Mouse (Mus musculus): ENCODE results near the gene Dnajc17. TPM values are rescaled to one million over a fixed set of nuclear protein-coding genes. Genes with fewer than 3 reads are reported as not detected.

Dnajc17 gene
- total RNA-seq (2021), result 1 to 10 TPM; 7.6 to 9.9 TPM

DNA sequence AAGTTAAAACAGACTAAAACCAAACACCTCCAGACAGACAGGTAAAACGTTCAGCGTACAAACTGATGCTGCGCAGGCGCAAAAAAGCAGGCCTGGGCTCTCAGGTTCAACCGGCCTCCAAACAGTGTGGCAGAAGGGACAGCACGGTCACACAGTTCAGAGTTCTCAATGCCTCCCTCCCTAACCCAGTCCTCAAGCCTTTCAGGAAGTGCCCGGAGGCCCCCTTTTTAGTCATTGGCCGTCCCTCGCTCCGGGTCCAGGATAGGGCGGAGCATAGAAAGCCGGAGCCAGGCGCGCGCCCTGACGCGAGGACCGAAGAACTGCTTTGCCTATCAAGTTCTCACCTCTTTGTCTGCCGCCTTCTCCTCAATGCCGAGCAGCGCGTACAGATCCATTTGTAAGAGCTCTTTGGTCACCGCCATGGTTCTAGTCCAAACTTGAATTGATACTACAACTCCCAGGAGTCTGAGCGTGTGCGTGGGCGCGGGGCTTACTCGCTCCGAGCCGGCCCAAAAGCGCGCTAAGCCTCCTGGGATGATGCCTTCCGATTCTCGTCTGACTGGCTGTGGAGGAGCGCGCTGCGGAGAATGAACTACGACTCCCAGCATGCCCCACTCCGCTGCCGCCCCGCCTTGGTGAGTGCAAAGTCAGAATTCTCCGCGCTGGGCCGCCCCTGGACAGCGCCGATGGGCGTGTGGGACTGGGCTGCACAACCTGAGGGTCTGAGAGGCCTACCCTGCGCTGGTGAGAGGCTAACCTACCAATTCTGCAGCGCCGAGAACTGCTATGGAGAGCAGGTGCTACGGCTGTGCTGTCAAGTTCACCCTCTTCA lies at the start of gene Dnajc17, which contains the start of gene Zfyve19:
Gene Dnajc17 (minus strand): TSS at position 452 of the 832 bp plus-strand sequence.
Gene Zfyve19 (plus strand): TSS at position 274 of the 832 bp plus-strand sequence.
- peak; percentile 90 to 94 for DNase-seq
- intact Hi-C loops (cut with DNase I), result no loop called here

DNA sequence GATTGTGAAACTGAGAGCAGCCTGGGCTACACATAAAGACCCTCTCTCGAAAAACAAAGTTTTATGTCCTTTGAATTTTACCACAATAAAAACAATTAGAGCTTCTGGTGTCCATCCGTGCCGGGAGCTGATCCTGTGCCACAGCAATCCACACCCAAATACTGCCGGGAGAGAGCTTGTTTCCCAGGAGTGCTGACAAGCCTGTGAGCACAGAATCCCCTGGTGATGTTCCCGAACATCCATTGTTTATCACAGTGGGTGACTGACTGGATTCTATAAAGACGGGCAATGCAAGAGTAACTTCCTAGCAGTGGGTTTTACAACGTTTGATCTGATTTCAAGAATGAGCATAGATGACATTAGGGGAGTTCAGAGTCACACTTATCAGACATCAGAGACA lies 46.4 kb upstream of the Dnajc17 start:
- no peak for DNase-seq
- intact Hi-C loops (cut with DNase I), result no loop called here

DNA sequence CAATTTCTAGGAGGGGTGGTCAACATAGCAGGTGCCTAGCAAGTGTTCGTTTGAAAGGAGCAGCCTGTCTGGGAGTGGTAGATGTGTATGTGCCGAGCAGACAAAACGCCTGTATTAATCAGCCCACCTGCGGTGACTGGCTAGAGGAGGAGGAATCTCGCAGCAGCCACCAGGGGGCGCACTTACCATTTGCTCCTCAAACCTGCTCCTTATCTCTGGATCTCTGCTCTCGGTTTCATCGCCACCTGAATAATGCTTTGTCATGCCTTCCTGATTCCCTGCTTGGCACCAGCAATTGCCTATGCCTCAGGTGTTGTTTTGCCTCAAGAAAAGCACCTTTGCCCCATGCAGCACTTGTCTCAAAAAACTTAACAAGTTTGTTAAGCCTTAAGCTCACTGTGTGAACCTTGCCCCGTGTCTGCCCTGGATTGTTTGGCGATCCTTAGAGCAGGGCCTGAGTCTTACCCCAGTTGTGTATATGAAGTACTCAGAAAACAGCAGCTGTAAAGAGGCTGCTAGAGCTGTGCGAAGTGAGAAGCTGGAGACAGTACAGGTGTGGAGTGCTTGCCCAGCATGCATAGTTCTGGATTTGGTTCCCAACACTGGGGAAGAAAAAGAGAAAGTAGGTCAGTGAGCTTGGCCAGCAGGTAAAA lies 42.4 kb upstream of the Dnajc17 start:
- peak; percentile 81 to 90 for DNase-seq
- intact Hi-C loops (cut with DNase I), result loop anchor here (1.0 kb wide), 2 partner anchors 37 to 186 kb away; partner anchors contain the start of gene Vps18

DNA sequence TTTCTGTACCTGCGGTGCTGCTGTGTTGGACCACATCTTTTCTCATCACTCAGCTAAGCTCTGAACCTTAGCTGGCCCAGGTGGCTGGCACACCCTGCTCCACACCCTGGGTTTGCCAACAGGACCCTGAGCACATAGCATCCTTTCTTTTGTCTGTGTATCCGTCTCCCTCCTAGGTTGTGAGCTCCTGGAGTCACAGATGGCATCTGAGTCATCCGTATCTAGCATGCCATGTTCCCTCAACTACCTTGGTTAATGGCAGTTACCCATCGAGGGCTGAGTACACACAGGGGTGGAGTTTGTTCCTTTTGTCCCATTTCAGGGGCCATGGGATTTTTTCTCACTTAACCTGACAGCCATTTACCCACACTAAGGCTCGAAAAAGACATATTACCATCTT lies 41.8 kb upstream of the Dnajc17 start:
- intact Hi-C loops (cut with DNase I), result no loop called here

DNA sequence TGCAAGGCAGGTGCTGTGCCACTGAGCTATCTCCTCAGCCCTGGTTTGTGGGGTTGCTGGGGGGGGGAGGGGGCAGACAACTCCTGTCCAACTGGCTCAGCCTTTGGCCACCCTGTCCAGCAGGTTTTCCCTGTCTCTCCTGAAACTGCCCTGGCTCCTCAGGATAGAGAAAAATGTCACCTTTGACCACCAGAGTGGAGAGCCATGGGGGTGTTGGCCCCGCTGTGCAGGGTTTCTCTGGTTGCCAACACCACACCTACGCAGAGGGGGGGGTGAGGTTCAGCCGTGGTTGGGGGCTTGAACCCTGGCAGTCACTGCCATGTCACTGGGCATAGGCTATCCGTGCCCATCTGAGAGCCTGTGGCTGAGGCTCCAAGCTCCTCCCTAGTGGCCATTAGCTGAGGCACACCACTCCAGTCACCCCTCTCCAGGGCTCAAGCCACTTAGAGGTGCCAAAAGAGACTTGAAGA lies 41.0 kb upstream of the Dnajc17 start:
- intact Hi-C loops (cut with DNase I), result no loop called here
- no peak for DNase-seq

More for the DNA sequence above, 41.8 kb upstream of the Dnajc17 start:
- DNase-seq, result no peak

DNA sequence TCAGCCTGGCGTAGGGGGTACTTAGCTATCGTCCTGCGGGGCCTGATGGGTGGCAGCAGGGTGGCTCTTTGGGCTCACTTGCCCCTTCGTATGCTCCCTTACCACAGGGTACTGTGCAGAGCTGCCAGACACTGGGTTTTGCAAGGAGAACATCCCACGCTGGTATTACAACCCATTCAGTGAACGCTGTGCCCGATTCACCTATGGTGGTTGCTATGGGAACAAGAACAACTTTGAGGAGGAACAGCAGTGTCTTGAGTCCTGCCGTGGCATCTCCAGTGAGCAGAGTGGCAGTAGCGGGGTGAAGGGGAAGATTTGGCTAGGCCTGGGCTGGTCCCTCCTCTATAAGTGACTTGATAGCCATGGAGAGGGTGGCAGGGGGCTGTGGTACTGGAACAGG lies 39.3 kb upstream of the Dnajc17 start:
- DNase-seq, result no peak
- intact Hi-C loops (cut with DNase I), result no loop called here

DNA sequence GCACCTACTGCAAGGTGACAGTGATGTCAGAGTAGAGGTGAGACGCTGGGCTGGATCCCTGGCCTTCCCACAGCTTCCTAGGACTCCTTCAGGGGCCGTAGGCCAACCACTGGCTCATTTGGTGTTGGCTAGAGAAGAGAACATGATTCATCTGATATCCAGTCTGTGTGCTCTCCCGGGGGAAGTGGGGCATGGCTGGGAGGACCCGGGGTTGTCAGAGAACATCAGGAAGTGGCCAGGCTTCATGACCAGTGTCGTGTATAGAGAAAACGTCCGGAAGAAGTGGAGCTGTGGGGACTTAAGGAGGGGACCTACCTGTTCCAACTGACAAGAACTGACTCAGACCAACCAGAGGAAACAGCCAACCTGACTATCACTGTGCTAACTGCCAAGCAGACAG lies 36.7 kb upstream of the Dnajc17 start:
- intact Hi-C loops (cut with DNase I), result no loop called here

DNA sequence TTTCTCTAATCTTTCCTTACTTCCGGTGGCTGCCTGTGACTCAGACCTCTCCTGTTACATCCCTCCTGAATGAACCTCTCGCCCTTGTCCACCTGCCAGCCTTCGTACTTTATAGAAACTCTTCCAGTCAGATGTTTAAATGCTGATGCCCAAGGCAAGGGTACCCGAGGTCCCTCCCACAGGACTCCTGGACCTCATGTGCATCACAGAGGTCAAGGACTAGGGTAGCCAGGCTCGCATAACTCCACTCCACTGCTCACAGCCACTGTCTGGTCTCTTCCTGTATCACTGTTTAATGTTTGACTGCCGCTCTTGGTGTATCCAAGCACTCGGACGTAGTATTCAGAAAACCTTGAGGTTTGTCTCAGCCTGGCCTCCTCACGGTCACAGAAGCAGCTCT lies 34.0 kb upstream of the Dnajc17 start:
- intact Hi-C loops (cut with DNase I), result no loop called here

More for the DNA sequence above, 36.7 kb upstream of the Dnajc17 start:
- DNase-seq, result no peak

DNA sequence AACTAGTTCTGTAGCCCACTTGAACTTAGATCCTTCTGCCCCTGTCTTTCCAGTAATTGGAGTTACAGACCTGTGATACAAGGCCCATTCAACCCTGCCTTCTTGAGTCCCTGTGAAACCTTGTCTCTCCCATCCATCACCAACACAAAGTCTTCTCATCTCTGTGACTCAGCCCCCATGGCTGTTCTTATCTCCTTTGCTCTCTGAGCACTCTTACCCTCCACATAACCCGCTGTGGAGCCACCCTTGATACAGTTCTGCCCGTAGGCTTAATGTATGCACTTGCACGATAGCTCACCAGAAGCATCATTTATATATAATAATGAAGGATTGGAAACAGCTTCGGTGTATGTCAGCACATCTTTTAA lies 32.2 kb upstream of the Dnajc17 start:
- intact Hi-C loops (cut with DNase I), result no loop called here
- no peak for DNase-seq

More for the DNA sequence above, 34.0 kb upstream of the Dnajc17 start:
- DNase-seq, result no peak

DNA sequence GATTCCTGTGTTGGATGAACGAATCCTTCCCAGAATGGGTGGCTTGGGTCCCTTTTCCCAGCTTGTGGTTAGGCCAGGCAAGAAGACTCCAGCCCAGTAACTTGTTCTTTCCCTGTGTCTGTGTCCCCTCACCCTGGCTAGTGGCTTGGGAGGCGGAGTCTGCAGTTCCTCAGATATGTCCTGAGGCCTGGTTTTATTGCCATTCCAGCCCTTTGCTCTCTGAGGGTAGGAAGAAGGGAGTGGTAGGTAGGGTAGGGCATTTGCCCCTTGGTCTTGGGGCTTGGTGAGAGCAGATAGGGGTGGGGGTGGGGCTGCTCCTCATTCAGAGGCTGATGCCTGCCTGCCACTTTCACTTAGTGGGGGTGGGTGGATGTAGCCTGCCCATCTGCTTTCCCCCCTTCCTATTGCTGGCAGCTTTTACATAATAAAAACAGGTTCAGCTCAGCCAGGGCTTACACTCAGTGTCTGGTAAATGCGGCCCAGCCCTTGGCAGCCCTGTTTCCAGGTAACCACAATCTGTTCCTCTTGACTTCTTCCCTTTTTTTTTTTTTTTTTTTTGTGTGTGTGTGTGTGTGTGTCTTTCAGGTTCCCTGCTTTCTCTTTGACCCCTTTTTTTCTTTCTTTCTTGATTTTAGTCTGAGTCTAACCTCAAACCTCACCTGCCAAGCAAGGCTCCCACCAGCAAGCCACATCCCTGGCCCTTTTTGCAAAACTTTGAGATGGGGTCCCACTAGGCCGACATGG lies 31.7 kb upstream of the Dnajc17 start:
- intact Hi-C loops (cut with DNase I), result no loop called here
- DNase-seq, result no peak

DNA sequence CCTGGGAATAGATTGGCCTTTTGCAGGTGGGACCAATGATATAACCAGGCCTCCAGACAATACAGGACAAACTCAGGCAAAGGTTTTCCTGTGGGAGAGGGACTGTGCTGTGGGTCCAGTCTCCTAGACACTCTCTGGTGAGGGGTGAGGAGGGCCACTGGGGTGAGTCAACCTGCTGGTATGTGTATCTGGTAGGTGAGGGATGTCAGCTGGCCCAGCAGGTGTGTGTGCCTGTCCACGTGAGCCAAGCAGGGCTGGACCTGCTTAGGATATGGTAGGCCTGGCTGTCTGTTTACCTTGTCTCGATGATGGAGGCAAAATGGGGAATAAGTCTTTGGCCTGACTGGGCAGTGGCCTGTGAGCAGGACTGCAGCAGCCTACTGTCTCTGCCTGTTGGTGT lies 30.1 kb upstream of the Dnajc17 start:
- intact Hi-C loops (cut with DNase I), result no loop called here
- DNase-seq, result no peak

DNA sequence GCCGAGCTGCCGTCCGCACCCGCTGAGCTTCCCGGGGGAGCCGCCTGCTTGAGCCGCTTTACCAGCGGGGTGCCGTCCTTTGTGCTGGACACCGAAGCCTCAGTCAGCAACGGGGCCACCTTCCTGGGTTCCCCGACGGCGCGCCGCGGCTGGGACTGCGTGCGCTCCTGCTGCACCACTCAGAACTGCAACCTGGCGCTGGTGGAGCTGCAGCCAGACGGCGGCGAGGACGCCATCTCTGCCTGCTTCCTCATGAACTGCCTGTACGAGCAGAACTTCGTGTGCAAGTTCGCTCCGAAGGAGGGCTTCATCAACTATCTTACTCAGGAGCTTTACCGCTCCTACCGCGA lies 29.3 kb upstream of the Dnajc17 start:
- intact Hi-C loops (cut with DNase I), result no loop called here
- DNase-seq, result no peak

DNA sequence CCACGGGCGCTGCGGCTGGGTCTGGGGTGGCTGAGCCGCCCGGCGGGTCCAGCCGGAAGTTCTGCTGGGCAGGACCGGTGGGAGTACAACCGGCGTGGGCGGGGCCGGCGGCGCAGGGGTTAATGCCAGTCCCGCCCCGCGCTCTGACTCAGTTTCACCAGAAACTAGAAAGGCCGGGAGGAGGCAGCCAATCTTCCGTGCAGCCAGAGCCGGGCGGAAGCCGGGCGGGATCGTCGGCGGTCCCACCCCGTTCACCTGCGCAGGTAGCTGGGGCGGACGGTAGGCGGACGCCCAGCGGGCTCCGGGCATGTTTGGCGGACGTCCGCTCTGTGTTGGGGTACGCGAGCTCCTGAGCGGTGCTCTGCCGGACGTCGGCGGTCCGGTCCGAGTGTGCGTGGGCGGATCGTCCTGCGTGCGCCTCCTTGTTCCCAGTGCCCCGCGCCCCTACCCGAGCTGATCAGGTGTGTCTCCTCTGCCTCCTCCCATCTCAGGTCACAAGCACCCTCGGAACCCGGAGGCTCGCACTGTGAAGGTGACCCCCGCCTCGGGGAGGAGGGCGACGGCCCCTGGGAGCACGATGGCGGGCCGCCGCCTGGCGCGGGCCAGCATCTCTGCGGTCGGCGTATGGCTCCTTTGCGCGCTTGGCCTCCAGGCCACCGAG lies 28.7 kb upstream of the Dnajc17 start, which contains the start of gene Spint1:
Gene Spint1 (plus strand): TSS at position 153 of the 661 bp plus-strand sequence.
- intact Hi-C loops (cut with DNase I), result no loop called here
- no peak for DNase-seq

DNA sequence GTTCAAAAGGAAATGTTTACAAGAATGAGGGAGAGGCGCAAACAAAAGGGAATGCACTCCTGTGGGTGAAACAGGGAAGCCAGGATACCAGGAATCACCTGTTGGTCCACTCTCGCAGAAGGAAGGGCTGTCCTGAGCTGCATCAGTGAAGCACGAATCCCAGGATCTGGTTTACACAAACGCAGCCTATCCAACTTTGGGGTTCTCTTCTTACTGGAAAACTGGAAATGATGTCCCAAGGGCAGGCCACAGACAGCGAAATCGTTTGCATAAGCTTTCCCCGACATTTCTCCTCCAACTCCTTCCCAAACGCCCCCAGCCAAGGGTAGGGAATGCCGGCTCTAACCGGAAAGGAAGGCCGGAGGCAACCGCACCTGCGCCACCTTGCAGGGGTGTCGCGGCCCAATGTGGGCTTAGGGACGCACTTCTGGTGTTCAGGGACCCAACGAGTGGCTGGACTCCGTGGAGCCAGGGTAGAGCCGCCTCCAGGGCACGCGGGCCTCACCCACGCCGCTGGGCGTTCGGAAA lies 28.2 kb upstream of the Dnajc17 start:
- DNase-seq, result no peak
- intact Hi-C loops (cut with DNase I), result no loop called here

DNA sequence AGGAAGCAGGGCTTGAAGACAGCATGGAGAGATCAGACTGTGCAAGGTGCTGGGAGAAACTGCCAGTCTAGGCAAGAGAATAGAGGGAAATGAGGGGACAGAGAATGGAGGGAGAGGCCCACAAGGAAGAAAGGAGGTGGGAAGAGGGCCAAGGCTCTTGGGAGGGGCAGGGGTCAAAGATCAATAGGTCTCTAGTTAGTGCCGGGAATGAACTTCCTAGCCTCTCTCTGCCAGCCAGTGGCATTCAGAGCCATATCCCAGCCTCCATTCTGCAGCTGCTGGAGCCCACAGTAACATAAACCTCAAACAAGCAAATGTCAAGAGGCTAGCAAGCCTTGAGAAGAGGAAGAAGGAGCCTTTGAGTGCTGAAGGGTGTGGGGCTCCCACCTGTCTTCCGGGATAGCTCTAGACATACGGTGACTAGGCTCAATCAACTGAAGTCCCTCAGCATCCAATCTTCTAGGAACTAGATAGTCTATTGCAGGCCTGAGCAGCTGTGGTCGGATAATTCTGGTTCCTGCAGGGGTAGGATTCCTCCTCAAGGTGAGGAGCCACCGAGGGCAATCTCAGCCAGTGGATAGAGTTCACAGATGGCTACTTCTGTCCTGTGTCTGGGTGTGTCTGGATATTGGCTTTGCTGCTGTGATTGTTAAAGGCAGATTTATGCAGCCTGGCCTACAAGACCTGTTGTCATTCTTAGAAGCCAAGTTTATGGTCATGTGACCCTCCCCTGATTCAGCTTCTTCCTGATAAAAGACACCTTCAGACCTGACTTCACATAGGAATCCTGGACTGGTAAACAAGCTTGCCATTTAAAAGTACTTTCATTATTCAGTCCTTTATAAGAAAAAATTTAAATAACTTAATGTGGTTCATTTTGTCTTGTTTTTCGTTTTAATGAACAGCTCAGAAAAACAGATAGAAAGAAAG lies 21.4 kb upstream of the Dnajc17 start, which contains the start of gene Ppp1r14d:
Gene Ppp1r14d (minus strand): TSS at position 132 of the 930 bp plus-strand sequence.
- intact Hi-C loops (cut with DNase I), result no loop called here
- DNase-seq, result no peak

DNA sequence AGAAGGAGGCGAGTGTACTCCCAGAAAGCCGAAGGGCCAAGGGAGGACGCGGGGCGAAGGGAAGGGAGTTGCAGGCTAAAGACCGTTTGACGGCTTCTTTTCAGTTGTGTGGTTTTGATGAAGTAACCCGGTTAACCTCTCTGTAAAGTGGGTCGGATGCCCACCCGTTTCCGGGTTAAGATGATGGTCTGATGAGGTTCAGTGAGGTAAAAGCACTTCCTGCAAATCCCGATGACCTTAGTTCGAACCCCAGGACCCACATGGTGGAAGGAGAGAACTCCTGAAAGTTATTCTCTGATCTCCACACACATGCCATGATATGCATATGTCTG lies 547 bp upstream of the Dnajc17 start:
- intact Hi-C loops (cut with DNase I), result no loop called here
- DNase-seq, result no peak

DNA sequence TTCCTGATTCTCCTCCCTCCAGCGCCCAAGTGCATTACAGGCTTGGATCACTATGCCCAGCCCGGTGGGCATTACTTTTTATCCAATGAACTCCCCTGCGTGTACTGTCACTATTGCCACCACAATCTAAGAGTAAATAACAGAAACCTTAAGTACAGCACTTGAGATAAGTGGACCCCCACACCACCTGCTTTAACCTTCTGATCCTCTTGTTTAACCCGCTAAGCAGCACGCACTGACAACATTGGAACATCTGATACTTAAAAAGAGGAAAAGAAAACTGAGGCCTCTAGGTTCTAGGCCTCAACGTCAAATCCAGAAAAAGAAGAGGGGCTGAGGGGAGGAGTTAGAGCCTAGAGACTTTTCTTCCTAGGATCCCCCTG lies 643 bp downstream of the Dnajc17 start:
- intact Hi-C loops (cut with DNase I), result no loop called here
- DNase-seq, result no peak

DNA sequence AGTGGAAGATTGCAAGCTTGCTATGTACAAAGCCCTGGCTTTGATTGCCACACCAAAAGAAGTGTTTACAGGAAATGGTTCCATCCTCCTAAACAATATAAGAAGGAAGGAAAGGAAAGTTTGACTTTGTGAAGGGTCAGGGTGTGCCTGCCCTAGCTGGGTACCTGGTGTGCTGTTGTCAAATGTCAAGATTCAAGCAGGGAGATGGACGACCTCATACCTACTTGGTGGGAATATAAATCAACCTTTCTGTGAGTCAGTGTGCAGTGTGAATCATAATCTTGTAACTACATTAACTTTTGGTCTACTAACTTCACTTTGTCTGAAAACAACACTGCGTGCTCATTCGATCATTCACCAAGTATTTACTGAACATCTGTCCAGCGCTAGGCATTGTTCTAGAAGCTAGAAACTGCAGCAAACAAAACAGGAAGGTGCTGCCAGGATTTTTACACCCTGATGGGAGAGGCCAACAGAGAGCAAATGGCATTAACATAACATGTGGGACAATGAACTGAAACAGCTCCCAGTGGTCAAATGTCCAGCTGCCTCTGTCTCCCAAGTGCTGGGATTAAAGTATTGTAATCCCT lies 4.6 kb downstream of the Dnajc17 start:
- intact Hi-C loops (cut with DNase I), result no loop called here
- no peak for DNase-seq

DNA sequence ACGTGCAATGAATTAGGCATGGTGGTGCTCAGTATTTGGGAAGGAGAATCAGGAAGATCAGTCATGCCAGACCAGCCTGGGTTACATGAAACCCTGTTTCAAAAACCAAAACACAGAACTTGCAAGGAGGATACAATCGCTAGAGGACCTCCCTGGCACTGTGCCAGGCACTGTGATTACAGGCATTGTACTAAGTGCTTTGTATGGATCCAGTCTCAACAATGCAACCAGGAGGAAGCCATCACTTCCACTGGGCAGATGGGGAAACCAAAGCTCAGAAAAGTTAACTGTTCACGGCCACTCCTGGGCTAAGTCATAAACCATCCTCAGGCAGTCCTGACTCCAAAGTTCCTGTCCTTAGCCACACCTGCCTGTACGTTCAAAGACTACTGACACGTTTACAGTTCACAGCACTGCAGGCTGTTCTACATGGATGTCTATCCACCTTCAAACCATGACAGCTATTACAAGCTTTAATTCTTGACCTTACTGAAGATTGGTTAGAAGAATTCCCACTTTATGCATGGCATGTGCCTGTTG lies 5.6 kb downstream of the Dnajc17 start:
- intact Hi-C loops (cut with DNase I), result no loop called here
- DNase-seq, result peak; percentile 29 to 47
